Mouse (Mus musculus) limb, embryonic 12.5 days (tissue): ENCODE measurements around the gene Frmd8. TPM values are rescaled to one million over a fixed set of nuclear protein-coding genes. Genes with fewer than 3 reads are reported as not detected.

ENCODE experiments used
- ATAC-seq: fragments of 200-750 bp; cut with Nextera tagmentation; 2 replicates; pipeline ENCODE4 v1.8.0; 2017; ENCODE audit warnings: low read depth, moderate TSS enrichment; ENCODE audit not compliant: insufficient number of reproducible peaks, insufficient read depth, low FRiP score, low TSS enrichment
- H3K27ac ChIP-seq: fragments of 300-500 bp; sonication (generic); 2 replicates; pipeline ENCODE4 v1.5.1; 2016; ENCODE audit warnings: mild to moderate bottlenecking, moderate library complexity
- H3K27me3 ChIP-seq: fragments of 300-500 bp; sonication (generic); 2 replicates; pipeline ENCODE4 v1.6.1; 2016; ENCODE audit warnings: mild to moderate bottlenecking, moderate library complexity
- H3K36me3 ChIP-seq: fragments of 300-500 bp; sonication (generic); 2 replicates; pipeline ENCODE4 v1.6.1; 2016; ENCODE audit warnings: mild to moderate bottlenecking, moderate library complexity
- H3K4me1 ChIP-seq: fragments of 300-500 bp; sonication (generic); replicated peaks from 2 replicates; pipeline ENCODE4 v1.6.1; 2016
- H3K4me2 ChIP-seq: fragments of 300-500 bp; sonication (generic); 2 replicates; pipeline ENCODE4 v1.6.1; 2016; ENCODE audit warnings: mild to moderate bottlenecking, moderate library complexity
- H3K4me3 ChIP-seq: fragments of 300-500 bp; sonication (generic); replicated peaks from 2 replicates; pipeline ENCODE4 v1.5.1; 2016; ENCODE audit warnings: mild to moderate bottlenecking
- H3K9ac ChIP-seq: fragments of 300-500 bp; sonication (generic); replicated peaks from 2 replicates; pipeline ENCODE4 v1.6.1; 2016; ENCODE audit warnings: mild to moderate bottlenecking, moderate library complexity
- H3K9me3 ChIP-seq: fragments of 300-500 bp; sonication (generic); 2 replicates; pipeline ENCODE4 v1.6.1; 2016; ENCODE audit warnings: mild to moderate bottlenecking, moderate library complexity
- WGBS: fragments of 180-500 bp; shearing (Covaris S2); methylation state at CpG from one replicate; pipeline ENCODE4 v1.1.7; 2016; 5-methylcytosine and 5-hydroxymethylcytosine counted together
- polyA plus RNA-seq: library from polyadenylated mRNA; unstranded; fragments of >200 nt; fragmentation: Nextera tagmentation; extraction: Ambion mirVana; gene quantifications from 2 replicates; pipeline ENCODE4 v1.2.1, GENCODE M21; 2016

The Frmd8 gene
- 37.2 and 41.4 TPM in 2 replicates for polyA plus RNA-seq

DNA sequence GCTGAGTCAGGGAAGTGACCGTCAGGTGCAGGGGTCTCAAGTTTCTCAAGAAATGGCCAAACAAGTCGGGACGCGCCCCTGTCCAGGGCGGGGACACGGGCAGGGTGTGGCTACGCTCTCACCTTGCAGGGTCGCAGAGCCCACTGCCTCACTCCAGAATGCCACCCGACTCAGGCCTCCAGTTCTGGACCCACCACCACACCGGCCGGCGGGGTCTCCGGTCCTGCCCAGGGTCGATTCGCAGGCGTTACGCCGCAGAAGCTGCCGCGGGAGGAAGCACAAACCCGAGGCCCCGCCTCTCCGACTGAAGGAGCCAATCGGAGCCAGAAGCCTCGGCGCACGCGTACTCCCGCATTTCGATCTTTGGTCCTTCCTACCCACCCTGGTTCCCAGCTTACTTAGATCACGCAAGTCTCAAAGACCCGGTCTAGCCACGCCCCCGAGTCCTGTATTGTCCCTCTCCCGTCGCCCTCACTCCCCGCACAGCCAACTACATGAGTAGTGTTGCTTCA, at the start of gene Frmd8:
Gene Frmd8, minus strand, starts transcription at position 306 of the 512 bp plus-strand sequence.
- Histone ChIP-seq H3K36me3 (peaks cover 23% of the 10 kb centered on the region), H3K4me3 (peak within 1 kb of the TSS; percentile 78), H3K27me3 (no peaks in the 10 kb centered on the region), H3K4me2 (peak within 1 kb of the TSS; percentile 86), H3K27ac (peak within 1 kb of the TSS; percentile 73), H3K4me1 (peaks cover 48% of the 10 kb centered on the region), H3K9ac (peak within 1 kb of the TSS; percentile 77), H3K9me3 (no peaks in the 10 kb centered on the region)
- under 1% methylated on average over 37 of the region's 37 CpGs for WGBS
- ATAC-seq: peak; percentile 77

DNA sequence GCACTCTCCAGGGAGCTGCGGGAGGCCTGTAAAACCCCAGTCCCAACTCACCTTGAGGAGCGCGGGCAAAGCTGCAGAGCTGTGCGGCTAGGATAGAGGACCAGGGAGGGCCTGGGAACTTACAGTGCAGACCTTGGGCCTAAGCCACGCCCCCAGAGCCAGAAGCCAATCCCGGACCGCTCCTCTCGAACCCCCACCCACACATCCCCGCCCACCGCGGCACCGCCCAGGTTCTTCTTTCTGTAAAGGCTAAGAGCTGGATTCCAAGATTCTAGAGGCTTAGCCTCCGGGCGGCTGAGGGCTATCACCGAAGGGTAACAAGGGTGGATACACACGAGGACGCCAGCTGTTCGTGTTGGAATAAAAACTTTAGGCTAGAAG, 49.6 kb upstream of the Frmd8 start, which contains the start of gene Cdc42ep2:
Gene Cdc42ep2, minus strand, starts transcription at position 104 of the 381 bp plus-strand sequence.
- peaks cover 22% of the 10 kb centered on the region for H3K4me1 ChIP-seq
- no peaks in the 10 kb centered on the region for H3K36me3 ChIP-seq
- peaks cover 17% of the 10 kb centered on the region for H3K27me3 ChIP-seq
- H3K9ac ChIP-seq: peak within 1 kb of the TSS; percentile 54
- H3K27ac ChIP-seq: peak within 1 kb of the TSS; percentile 74
- peak within 1 kb of the TSS; percentile 97 for H3K4me2 ChIP-seq
- ATAC-seq: peak; percentile 92
- WGBS: 1% methylated on average over 18 of the region's 18 CpGs
- peak within 1 kb of the TSS; percentile 53 for H3K4me3 ChIP-seq
- H3K9me3 ChIP-seq: no peaks in the 10 kb centered on the region

DNA sequence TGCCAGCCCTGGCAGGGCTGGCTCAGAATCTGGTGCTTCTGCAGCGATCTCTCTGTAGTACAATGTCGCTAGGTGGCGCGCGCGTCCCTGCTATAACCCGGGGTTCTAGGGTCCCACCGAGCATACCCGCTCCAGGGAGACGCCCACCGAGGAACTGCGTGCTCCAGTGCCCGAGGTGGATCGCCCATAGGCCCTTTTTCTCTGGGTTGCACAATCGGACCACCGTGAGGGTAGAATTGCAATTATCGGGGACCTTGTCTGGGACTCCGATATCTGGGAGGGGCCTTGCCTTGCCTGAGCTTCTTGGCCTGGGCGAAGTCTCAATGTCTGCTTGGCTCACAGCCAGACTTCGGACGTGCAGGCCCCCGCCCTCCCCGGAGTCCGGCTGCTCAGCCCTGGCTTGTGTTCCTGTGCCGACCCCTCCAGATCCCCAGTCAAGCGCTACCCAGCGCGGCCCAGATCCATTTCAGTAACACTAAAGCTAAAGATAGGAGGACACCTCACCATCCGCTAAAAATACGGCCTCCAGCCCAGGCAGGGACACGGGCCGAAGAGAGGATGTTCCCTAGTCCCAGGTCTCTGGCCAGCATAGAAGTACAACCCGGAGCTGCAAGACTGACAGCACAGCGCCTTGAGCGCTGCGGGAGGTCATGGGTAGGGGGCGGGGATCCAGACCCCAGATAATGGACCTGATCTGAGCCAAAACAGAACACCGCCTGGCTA, 49.1 kb upstream of the Frmd8 start:
- WGBS: 1% methylated on average over 38 of the region's 38 CpGs
- H3K9me3 ChIP-seq: no peaks in the 10 kb centered on the region
- peaks cover 22% of the 10 kb centered on the region for H3K4me1 ChIP-seq
- H3K36me3 ChIP-seq: no peaks in the 10 kb centered on the region
- peak overlapping the region; percentile 54 for H3K9ac ChIP-seq
- peak overlapping the region; percentile 74 for H3K27ac ChIP-seq
- peaks cover 17% of the 10 kb centered on the region for H3K27me3 ChIP-seq
- ATAC-seq: peak; percentile 69
- H3K4me2 ChIP-seq: peak overlapping the region; percentile 97
- peak overlapping the region; percentile 53 for H3K4me3 ChIP-seq

GRCm38 (mm10) chr19:5922963-5923362, 47.9 kb upstream of the Frmd8 start:
- WGBS: 90% methylated on average over 3 of the region's 3 CpGs
- no peak for ATAC-seq

DNA sequence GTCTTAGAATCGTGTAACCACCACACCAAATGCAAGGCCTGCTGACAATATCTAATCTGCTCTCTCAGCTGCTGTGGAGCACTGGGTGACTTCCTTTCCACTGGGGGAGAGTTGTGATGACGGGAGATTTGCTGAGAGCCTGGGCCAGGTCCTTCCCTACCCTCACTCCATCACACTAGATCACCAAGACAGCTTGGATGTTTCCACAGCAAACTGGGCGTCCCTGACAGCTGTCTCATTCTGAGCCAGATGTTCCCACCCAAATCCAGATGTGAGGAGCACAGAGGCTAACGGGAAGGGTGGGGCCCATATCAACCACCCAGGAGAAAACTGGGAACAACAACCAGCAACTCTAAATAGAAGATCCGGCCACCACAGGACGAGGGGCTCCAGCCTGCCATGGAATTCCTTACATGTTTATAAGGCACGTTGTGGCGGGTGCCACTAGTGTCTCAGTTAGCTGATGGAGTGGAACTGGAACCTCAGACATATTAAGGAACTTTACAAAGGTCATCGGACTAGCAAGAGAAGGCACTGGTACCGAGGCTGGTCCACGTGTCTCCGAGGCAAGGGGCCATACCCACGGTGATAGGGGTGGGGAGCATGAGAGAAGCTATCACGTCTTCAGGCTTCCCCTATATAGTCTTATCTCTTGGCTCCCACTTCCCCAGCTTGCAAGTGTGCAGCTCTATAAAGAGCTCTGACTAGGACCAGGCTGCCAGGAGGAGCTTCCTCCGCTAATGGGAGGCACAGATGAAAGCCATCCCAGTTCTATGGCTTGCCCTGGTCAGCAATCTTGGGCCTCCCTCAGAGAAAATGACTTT, 47.3 kb upstream of the Frmd8 start:
- WGBS: 76% methylated on average over 15 of the region's 15 CpGs
- Histone ChIP-seq H3K4me3 (no peak overlapping the region), H3K4me1 (peaks cover 13% of the 10 kb centered on the region), H3K27ac (no peak overlapping the region), H3K4me2 (peak overlapping the region; percentile 38; the same call in 1 of the 2 replicates), H3K27me3 (peaks cover 17% of the 10 kb centered on the region), H3K9ac (0 out of 2 replicates have a peak overlapping the region, but pooled peaks have one; percentile 52), H3K36me3 (peaks cover 12% of the 10 kb centered on the region; the same call in 1 of the 2 replicates), H3K9me3 (no peaks in the 10 kb centered on the region)
- no peak for ATAC-seq

More at GRCm38 (mm10) chr19:5922963-5923362, 47.9 kb upstream of the Frmd8 start:
- H3K9me3 ChIP-seq: no peaks in the 10 kb centered on the region
- peaks cover 17% of the 10 kb centered on the region for H3K27me3 ChIP-seq
- no peak overlapping the region for H3K4me2 ChIP-seq
- no peak overlapping the region for H3K9ac ChIP-seq
- peaks cover 13% of the 10 kb centered on the region for H3K4me1 ChIP-seq
- no peak overlapping the region for H3K4me3 ChIP-seq
- no peak overlapping the region for H3K27ac ChIP-seq
- H3K36me3 ChIP-seq: peaks cover 6% of the 10 kb centered on the region; the same call in 1 of the 2 replicates

DNA sequence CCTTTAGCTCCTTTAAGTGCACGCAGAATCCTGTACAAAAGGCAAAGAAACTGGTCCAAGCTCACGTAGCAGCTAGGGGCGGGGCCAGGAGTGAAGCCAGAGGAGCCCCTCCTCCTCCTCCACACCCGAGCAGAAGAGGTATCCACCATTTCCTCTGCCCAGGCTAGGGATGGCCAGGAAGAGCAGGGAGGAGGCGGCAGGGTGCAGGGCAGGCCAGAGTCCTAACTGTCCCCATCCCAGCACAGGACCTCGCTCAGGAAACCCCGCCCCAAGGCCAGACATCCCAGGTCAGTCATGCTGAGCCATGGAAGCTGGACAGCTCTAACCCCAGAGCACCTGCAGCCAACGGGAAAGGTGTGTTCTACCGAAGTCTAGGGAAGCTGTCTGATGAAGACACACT, 46.6 kb upstream of the Frmd8 start:
- WGBS: 22% methylated on average over 9 of the region's 9 CpGs

DNA sequence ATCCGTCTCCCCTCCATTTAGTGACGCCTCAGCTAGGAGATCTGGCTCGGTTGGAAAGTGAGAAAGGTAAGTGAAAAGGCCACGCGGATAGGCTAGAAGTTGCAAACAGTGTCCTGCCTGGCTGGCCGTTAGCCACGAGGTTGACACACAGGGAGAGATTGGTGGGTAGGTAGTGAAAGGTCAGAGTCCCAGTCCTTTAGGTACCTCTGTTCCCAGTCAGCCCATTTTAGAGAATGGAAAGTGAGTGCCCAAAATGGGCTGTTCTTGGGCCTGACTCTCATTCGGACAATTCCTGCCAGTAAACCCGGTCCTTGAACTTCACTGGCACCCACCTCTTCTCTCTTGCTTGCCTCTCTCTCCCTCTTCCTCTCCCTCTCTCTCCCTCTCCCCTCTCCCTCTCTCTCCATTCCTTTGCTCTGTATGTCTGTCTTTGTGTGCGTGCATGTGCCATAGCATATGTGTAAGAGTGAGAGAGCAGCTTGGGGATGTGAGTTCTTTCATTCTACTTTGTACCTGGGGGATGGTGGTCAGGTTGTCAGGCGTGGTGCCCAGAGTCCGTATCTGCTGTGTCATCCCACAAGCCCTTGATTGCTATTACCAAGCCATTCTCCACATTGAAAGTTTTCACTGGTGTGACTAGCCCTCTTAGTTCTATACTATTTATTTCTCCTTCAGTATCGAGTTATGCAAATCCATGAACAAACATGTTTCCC, 38.1 kb upstream of the Frmd8 start, which contains the start of gene Dpf2:
Gene Dpf2, minus strand, starts transcription at position 4 of the 713 bp plus-strand sequence.
- Histone ChIP-seq H3K9ac (peak within 1 kb of the TSS; percentile 95), H3K4me3 (peak within 1 kb of the TSS; percentile 94), H3K36me3 (peaks cover 29% of the 10 kb centered on the region; the same call in 1 of the 2 replicates), H3K4me1 (peaks cover 22% of the 10 kb centered on the region), H3K9me3 (no peaks in the 10 kb centered on the region), H3K4me2 (peak within 1 kb of the TSS; percentile 75), H3K27me3 (no peaks in the 10 kb centered on the region), H3K27ac (peak within 1 kb of the TSS; percentile 93)
- peak; percentile 69 for ATAC-seq
- 23% methylated on average over 13 of the region's 13 CpGs for WGBS

More for the DNA sequence above, 46.6 kb upstream of the Frmd8 start:
- Histone ChIP-seq H3K4me3 (no peak overlapping the region), H3K9ac (peak overlapping the region; percentile 52; the same call in 1 of the 2 replicates), H3K36me3 (peaks cover 17% of the 10 kb centered on the region; the same call in 1 of the 2 replicates), H3K9me3 (no peaks in the 10 kb centered on the region), H3K4me1 (peaks cover 13% of the 10 kb centered on the region), H3K27ac (no peak overlapping the region), H3K27me3 (peaks cover 17% of the 10 kb centered on the region), H3K4me2 (peak overlapping the region; percentile 38)
- ATAC-seq: no peak

GRCm38 (mm10) chr19:5912103-5913006, 37.3 kb upstream of the Frmd8 start:
- no peaks in the 10 kb centered on the region for H3K27me3 ChIP-seq
- H3K36me3 ChIP-seq: peaks cover 22% of the 10 kb centered on the region
- peaks cover 22% of the 10 kb centered on the region for H3K4me1 ChIP-seq
- WGBS: under 1% methylated on average over 59 of the region's 59 CpGs
- peak overlapping the region; percentile 95 for H3K9ac ChIP-seq
- H3K9me3 ChIP-seq: no peaks in the 10 kb centered on the region
- ATAC-seq: peak; percentile 92
- peak overlapping the region; percentile 75 for H3K4me2 ChIP-seq
- H3K27ac ChIP-seq: peak overlapping the region; percentile 93
- H3K4me3 ChIP-seq: peak overlapping the region; percentile 94

DNA sequence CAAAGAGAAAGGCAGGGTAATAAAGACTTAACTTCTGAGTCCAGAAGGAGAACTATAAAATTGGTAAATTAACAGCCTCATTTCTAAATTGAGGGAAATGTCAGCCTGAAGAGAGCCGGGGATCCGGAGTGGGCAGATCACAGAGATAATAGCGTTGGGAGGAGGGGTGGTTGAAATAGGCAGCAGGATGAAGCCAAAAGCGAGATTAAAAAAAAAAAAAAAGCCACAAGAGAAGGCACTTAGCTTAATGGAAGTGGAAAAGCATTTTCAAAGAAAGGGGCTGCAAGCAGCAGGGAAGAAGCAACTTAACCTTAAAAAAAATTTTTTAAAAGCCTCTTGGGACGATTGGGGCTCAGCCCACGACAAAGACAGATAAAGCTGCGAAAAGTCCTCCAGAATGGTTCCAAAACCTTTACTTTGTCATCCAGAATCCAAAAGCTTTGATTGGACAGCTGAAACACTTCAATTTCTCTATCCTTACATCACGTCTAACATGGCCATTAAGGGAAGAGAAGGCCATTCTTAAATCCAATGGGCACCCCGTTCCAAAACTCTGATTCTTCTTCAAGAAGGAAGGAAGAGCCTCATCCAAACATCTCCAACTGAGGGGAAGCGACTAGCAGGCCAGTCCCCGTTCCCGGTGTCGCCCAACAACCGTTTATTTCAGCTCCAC, 36.5 kb upstream of the Frmd8 start:
- H3K4me3 ChIP-seq: peak overlapping the region; percentile 94
- no peaks in the 10 kb centered on the region for H3K9me3 ChIP-seq
- peaks cover 22% of the 10 kb centered on the region for H3K4me1 ChIP-seq
- no peak for ATAC-seq
- H3K9ac ChIP-seq: peak overlapping the region; percentile 95
- H3K36me3 ChIP-seq: peaks cover 25% of the 10 kb centered on the region
- peak overlapping the region; percentile 75 for H3K4me2 ChIP-seq
- H3K27ac ChIP-seq: peak overlapping the region; percentile 93
- no peaks in the 10 kb centered on the region for H3K27me3 ChIP-seq
- WGBS: 7% methylated on average over 14 of the region's 14 CpGs
